10 mouse cellular contexts compared by ENCODE assay signal in genomic region chr1:80710097-80710541, GRCm38 (mm10). TPM values are rescaled to one million over a fixed set of nuclear protein-coding genes. Genes with fewer than 3 reads are reported as not detected.
A peak's percentile ranks its signal among the peaks of the same experiment; 100 is the strongest.
DNase-seq lines count a peak whose midpoint lies in the region; ATAC-seq lines count a peak whose summit lies in the region.
"Had no signal": no experiment of that assay in that cellular context is flagged by ENCODE, and none has a peak within 500 bp of the region (broad histone marks: within the 10 kb centered on the region; RNA-seq: fewer than 3 reads in every experiment).

No protein-coding gene starts in this region.

- H3K9ac ChIP-seq in heart, embryonic 13.5 days, result no peak overlapping the region
- no peak overlapping the region for H3K9ac ChIP-seq in neural tube, embryonic 13.5 days
- no peak overlapping the region for H3K9ac ChIP-seq in intestine, embryonic 16.5 days (ENCODE audit: low read depth, low read length)
- H3K9ac ChIP-seq: liver, embryonic 12.5 days had no signal

- H3K36me3 ChIP-seq in heart, embryonic 13.5 days, result no peaks in the 10 kb centered on the region
- H3K36me3 ChIP-seq in neural tube, embryonic 13.5 days, result no peaks in the 10 kb centered on the region
- no peaks in the 10 kb centered on the region for H3K36me3 ChIP-seq in intestine, embryonic 16.5 days (ENCODE audit: control insufficient read depth, insufficient read depth, low read length)
- H3K36me3 ChIP-seq: liver, embryonic 12.5 days; midbrain, embryonic 10.5 days had no signal

- no peak for DNase-seq in heart, postnatal 4 days
- DNase-seq in neural tube, embryonic 10.5 days (ENCODE audit: extremely low spot score, low spot score), result no peak
- DNase-seq in left cerebral cortex, postnatal 10 days (ENCODE audit: extremely low spot score in 1 of 2, low spot score in 2 of 2), result no peak
- DNase-seq in spleen, adult 18-20 months, result no peak
- DNase-seq: cerebellum, adult 9-10 months had no signal

- H3K27ac ChIP-seq in heart, embryonic 13.5 days (replicated peaks), result peak overlapping the region; percentile 53; the same call in 1 of the 2 replicates
- H3K27ac ChIP-seq in neural tube, embryonic 13.5 days (replicated peaks), result 0 out of 2 replicates have a peak overlapping the region, but pooled peaks have one; percentile 29
- peak overlapping the region; percentile 43; the same call in 1 of the 2 replicates for H3K27ac ChIP-seq in intestine, embryonic 16.5 days (ENCODE audit: low read length)
- H3K27ac ChIP-seq: liver, embryonic 12.5 days; midbrain, embryonic 10.5 days had no signal

- 55% methylated on average over 5 of the region's 5 CpGs for WGBS in heart, embryonic 13.5 days
- 74% methylated on average over 5 of the region's 5 CpGs for WGBS in neural tube, embryonic 13.5 days
- 34% methylated on average over 5 of the region's 5 CpGs for WGBS in intestine, embryonic 16.5 days

- H3K4me2 ChIP-seq in heart, embryonic 13.5 days, result peak overlapping the region; percentile 53; the same call in 1 of the 2 replicates
- H3K4me2 ChIP-seq in neural tube, embryonic 13.5 days, result no peak overlapping the region; the same call in 1 of the 2 replicates
- no peak overlapping the region for H3K4me2 ChIP-seq in intestine, embryonic 16.5 days (ENCODE audit: low read depth, low read length)
- H3K4me2 ChIP-seq: liver, embryonic 12.5 days had no signal

- intact Hi-C loops in left cerebral cortex, postnatal 10 days (cut with DNase I), result no loop called here

- H3K27me3 ChIP-seq in heart, embryonic 13.5 days (replicated peaks), result no peaks in the 10 kb centered on the region
- no peaks in the 10 kb centered on the region for H3K27me3 ChIP-seq in neural tube, embryonic 13.5 days
- H3K27me3 ChIP-seq in intestine, embryonic 16.5 days (replicated peaks; ENCODE audit: control insufficient read depth, insufficient read depth, low read length), result no peaks in the 10 kb centered on the region
- H3K27me3 ChIP-seq: liver, embryonic 12.5 days had no signal

- no peak for ATAC-seq in heart, embryonic 13.5 days (ENCODE audit: extremely low read depth, insufficient number of reproducible peaks, low FRiP score, low TSS enrichment)
- no peak for ATAC-seq in neural tube, embryonic 13.5 days (ENCODE audit: low read depth)
- peak; percentile 73 for ATAC-seq in intestine, embryonic 16.5 days
- ATAC-seq: liver, embryonic 12.5 days had no signal

- H3K4me3 ChIP-seq in heart, embryonic 13.5 days, result no peak overlapping the region
- no peak overlapping the region for H3K4me3 ChIP-seq in neural tube, embryonic 13.5 days
- H3K4me3 ChIP-seq in intestine, embryonic 16.5 days (ENCODE audit: low read length), result no peak overlapping the region
- H3K4me3 ChIP-seq: liver, embryonic 12.5 days; midbrain, embryonic 10.5 days had no signal

- H3K4me1 ChIP-seq in heart, embryonic 13.5 days, result peaks cover 35% of the 10 kb centered on the region
- no peaks in the 10 kb centered on the region for H3K4me1 ChIP-seq in neural tube, embryonic 13.5 days (replicated peaks)
- H3K4me1 ChIP-seq in intestine, embryonic 16.5 days (ENCODE audit: control insufficient read depth, insufficient read depth, low read length), result no peaks in the 10 kb centered on the region
- H3K4me1 ChIP-seq: liver, embryonic 12.5 days; midbrain, embryonic 10.5 days had no signal

- no peaks in the 10 kb centered on the region for H3K9me3 ChIP-seq in heart, embryonic 13.5 days
- no peaks in the 10 kb centered on the region for H3K9me3 ChIP-seq in neural tube, embryonic 13.5 days
- no peaks in the 10 kb centered on the region for H3K9me3 ChIP-seq in intestine, embryonic 16.5 days (ENCODE audit: control insufficient read depth, low read length)
- H3K9me3 ChIP-seq: liver, embryonic 12.5 days; midbrain, embryonic 10.5 days had no signal

RNA-seq across cellular contexts. Expression of gene Dock10, which starts 48.2 kb away (rescaled TPM):
- polyA plus RNA-seq in heart, embryonic 13.5 days (2015; fragmentation: Nextera tagmentation; extraction: Ambion mirVana), result 2.7 and 2.8 TPM in 2 replicates
- total RNA-seq in heart, postnatal 4 days (2021), result 1 to 10 TPM; 6.7 to 7.0 TPM
- polyA plus RNA-seq in neural tube, embryonic 13.5 days (2015; fragmentation: Nextera tagmentation; extraction: Ambion mirVana), result 3.7 and 5.0 TPM in 2 replicates
- polyA plus RNA-seq in intestine, embryonic 16.5 days (2015; fragmentation: Nextera tagmentation; extraction: Ambion mirVana), result 3.3 and 3.7 TPM in 2 replicates
- total RNA-seq in left cerebral cortex, postnatal 10 days (2021), result 10 to 100 TPM; 13.4 to 16.6 TPM
